Mouse (Mus musculus) intestine, embryonic 14.5 days (tissue): ENCODE data around the gene Rbmxl2. TPM values are rescaled to one million over a fixed set of nuclear protein-coding genes. Genes with fewer than 3 reads are reported as not detected.

Source experiments
- ATAC-seq: fragments of 200-750 bp; cut with Nextera tagmentation; replicated peaks from 2 replicates; pipeline ENCODE4 v1.8.0; 2017; ENCODE audit warnings: low read depth, moderate number of reproducible peaks, moderate TSS enrichment, moderate library complexity; ENCODE audit not compliant: low FRiP score, low TSS enrichment
- DNase-seq: peaks from one replicate; pipeline ENCODE4 v3.0.0-alpha.2; 2018; ENCODE audit warnings: low spot score
- H3K27ac ChIP-seq: fragments of 300-500 bp; sonication (generic); 2 replicates; pipeline ENCODE4 v1.5.1; 2014; ENCODE audit warnings: low read depth, mild to moderate bottlenecking, control low read depth
- H3K27me3 ChIP-seq: fragments of 300-500 bp; sonication (generic); replicated peaks from 2 replicates; pipeline ENCODE4 v1.6.1; 2014; ENCODE audit warnings: low read length, control low read depth; ENCODE audit not compliant: control insufficient read depth, insufficient read depth
- H3K36me3 ChIP-seq: fragments of 300-500 bp; sonication (generic); 2 replicates; pipeline ENCODE4 v1.6.1; 2014; ENCODE audit warnings: low read length, control low read depth; ENCODE audit not compliant: control insufficient read depth, insufficient read depth
- H3K4me1 ChIP-seq: fragments of 300-500 bp; sonication (generic); replicated peaks from 2 replicates; pipeline ENCODE4 v1.6.1; 2014; ENCODE audit warnings: low read length, control low read depth, mixed read lengths; ENCODE audit not compliant: control insufficient read depth, insufficient read depth
- H3K4me2 ChIP-seq: fragments of 300-500 bp; sonication (generic); 2 replicates; pipeline ENCODE4 v1.6.1; 2014; ENCODE audit warnings: low read length
- H3K4me3 ChIP-seq: fragments of 300-500 bp; sonication (generic); 2 replicates; pipeline ENCODE4 v1.5.1; 2014; ENCODE audit warnings: low read depth, low read length, control low read depth, mixed read lengths
- H3K9ac ChIP-seq: fragments of 300-500 bp; sonication (generic); 2 replicates; pipeline ENCODE4 v1.6.1; 2014; ENCODE audit warnings: mild to moderate bottlenecking, low read length
- H3K9me3 ChIP-seq: fragments of 300-500 bp; sonication (generic); 2 replicates; pipeline ENCODE4 v1.6.1; 2016; ENCODE audit warnings: low read length, control low read depth; ENCODE audit not compliant: control insufficient read depth
- WGBS: fragments of 180-500 bp; shearing (Covaris S2); extraction: QIAGEN DNeasy Blood & Tissue Kit; methylation state at CpG from one replicate; pipeline ENCODE4 v1.1.7; 2014; 5-methylcytosine and 5-hydroxymethylcytosine counted together
- polyA plus RNA-seq: library from polyadenylated mRNA; unstranded; fragments of >200 nt; fragmentation: Nextera tagmentation; extraction: Ambion mirVana; gene quantifications from 2 replicates; pipeline ENCODE4 v1.2.1, GENCODE M21; 2014

The Rbmxl2 gene
- polyA plus RNA-seq, 1 experiment from 2014 or later = not detected

GRCm38 (mm10) chr7:107237498-107237897 lies 28.3 kb downstream of the Rbmxl2 start:
- Histone ChIP-seq H3K9me3 (no peaks in the 10 kb centered on the region), H3K4me3 (no peak overlapping the region), H3K36me3 (no peaks in the 10 kb centered on the region), H3K27me3 (no peaks in the 10 kb centered on the region), H3K9ac (no peak overlapping the region), H3K4me1 (no peaks in the 10 kb centered on the region), H3K4me2 (no peak overlapping the region), H3K27ac (no peak overlapping the region)
- DNase-seq (no peak), ATAC-seq (no peak)
- 71% methylated on average over 3 of the region's 3 CpGs for WGBS

- Histone ChIP-seq H3K27me3 (no peaks in the 10 kb centered on the region), H3K4me3 (no peak overlapping the region), H3K9me3 (no peaks in the 10 kb centered on the region), H3K36me3 (no peaks in the 10 kb centered on the region), H3K9ac (no peak overlapping the region), H3K4me1 (no peaks in the 10 kb centered on the region), H3K4me2 (no peak overlapping the region), H3K27ac (no peak overlapping the region)
- no peak for DNase-seq
- WGBS = 80% methylated on average over 5 of the region's 5 CpGs
- no peak for ATAC-seq
Observed at GRCm38 (mm10) chr7:107241371-107241883, 32.2 kb downstream of the Rbmxl2 start.

GRCm38 (mm10) chr7:107250211-107250985 lies 41.2 kb downstream of the Rbmxl2 start:
- Histone ChIP-seq H3K9me3 (no peaks in the 10 kb centered on the region), H3K27ac (no peak overlapping the region), H3K4me2 (no peak overlapping the region), H3K4me3 (no peak overlapping the region), H3K36me3 (no peaks in the 10 kb centered on the region), H3K27me3 (no peaks in the 10 kb centered on the region), H3K4me1 (no peaks in the 10 kb centered on the region), H3K9ac (no peak overlapping the region)
- DNase-seq (no peak), ATAC-seq (no peak)
- 61% methylated on average over 5 of the region's 5 CpGs for WGBS

- ATAC-seq = no peak
- WGBS = 86% methylated on average over 3 of the region's 3 CpGs
Observed at GRCm38 (mm10) chr7:107253355-107253754, 44.1 kb downstream of the Rbmxl2 start.

GRCm38 (mm10) chr7:107259936-107260335 lies 50.7 kb downstream of the Rbmxl2 start:
- Histone ChIP-seq H3K9me3 (no peaks in the 10 kb centered on the region), H3K27ac (no peak overlapping the region), H3K9ac (no peak overlapping the region), H3K4me1 (no peaks in the 10 kb centered on the region), H3K27me3 (no peaks in the 10 kb centered on the region), H3K4me2 (no peak overlapping the region), H3K4me3 (no peak overlapping the region), H3K36me3 (no peaks in the 10 kb centered on the region)
- DNase-seq (no peak), ATAC-seq (no peak)
- 75% methylated on average over 5 of the region's 5 CpGs for WGBS

More at GRCm38 (mm10) chr7:107253355-107253754, 44.1 kb downstream of the Rbmxl2 start:
- Histone ChIP-seq H3K27me3 (no peaks in the 10 kb centered on the region), H3K36me3 (no peaks in the 10 kb centered on the region), H3K4me1 (no peaks in the 10 kb centered on the region), H3K4me3 (no peak overlapping the region), H3K27ac (no peak overlapping the region), H3K4me2 (no peak overlapping the region), H3K9me3 (no peaks in the 10 kb centered on the region), H3K9ac (no peak overlapping the region)
- DNase-seq = no peak

Other genes starting within 250 kb of the Rbmxl2 start
- gene Olfr6, start 245.5 kb upstream of the Rbmxl2 start, polyA plus RNA-seq = not detected in 2 replicates
- gene Olfr711, start 234.0 kb upstream of the Rbmxl2 start, polyA plus RNA-seq = not detected in 2 replicates
- not detected in 2 replicates for gene Olfr2, start 203.4 kb upstream of the Rbmxl2 start, polyA plus RNA-seq
- gene Olfr713, start 178.3 kb upstream of the Rbmxl2 start, polyA plus RNA-seq = not detected in 2 replicates
- not detected in 2 replicates for gene Olfr714, start 138.5 kb upstream of the Rbmxl2 start, polyA plus RNA-seq
- not detected in 2 replicates for gene Olfr17, start 116.2 kb upstream of the Rbmxl2 start, polyA plus RNA-seq
- not detected in 2 replicates for gene Olfr715b, start 99.1 kb upstream of the Rbmxl2 start, polyA plus RNA-seq
- not detected in 2 replicates for gene Olfr715, start 78.4 kb upstream of the Rbmxl2 start, polyA plus RNA-seq
- gene Olfr716, start 71.1 kb upstream of the Rbmxl2 start, polyA plus RNA-seq = not detected in 2 replicates
- gene Nlrp14, start 42.5 kb upstream of the Rbmxl2 start, polyA plus RNA-seq = not detected in 2 replicates
- gene Syt9, start 161.3 kb downstream of the Rbmxl2 start, polyA plus RNA-seq = 6.1 and 6.9 TPM in 2 replicates